Mouse (Mus musculus): ENCODE measurements around the gene Lrrc45. TPM values are rescaled to one million over a fixed set of nuclear protein-coding genes. Genes with fewer than 3 reads are reported as not detected.

The Lrrc45 gene
- polyA plus RNA-seq, 1 experiment, result 33.5 TPM

DNA sequence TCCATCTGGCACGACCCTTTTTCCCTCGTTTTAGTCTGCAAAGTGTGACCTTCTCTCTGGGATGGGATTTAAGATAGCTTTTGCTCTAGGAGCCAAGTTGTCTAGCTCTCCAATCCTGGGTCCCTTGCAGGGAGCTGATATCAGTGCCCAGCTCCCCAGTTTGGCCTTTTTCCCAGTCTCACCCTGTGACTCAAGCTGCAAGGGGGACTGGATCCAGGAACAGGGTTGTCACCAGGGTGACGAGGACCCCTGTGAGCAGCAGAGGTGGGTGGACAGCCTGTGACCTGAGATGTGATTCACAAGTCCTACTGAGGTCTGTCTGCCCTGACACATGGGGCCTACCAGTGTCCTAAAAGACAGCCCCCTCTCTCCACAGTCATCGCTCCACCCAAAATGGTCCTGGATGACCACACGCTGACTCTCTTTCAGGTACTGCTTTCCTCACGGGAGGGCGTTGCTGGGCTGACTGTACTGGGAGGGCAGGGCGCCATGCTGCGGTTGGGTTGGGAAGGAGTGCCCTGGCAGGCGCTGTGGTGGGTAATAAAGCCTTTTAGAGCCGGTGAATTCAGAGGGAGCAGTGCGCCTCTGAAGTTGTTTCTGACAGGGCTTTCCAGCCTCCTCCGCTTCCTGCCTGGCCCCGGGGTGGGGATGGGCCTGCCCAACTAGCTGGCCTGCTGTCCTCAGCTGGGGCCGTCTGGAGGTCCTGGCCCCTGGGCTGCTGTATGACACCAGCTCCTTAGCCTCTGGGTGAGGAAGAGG, 9.8 kb upstream of the Lrrc45 start:
- TF ChIP-seq CTCF (IDR thresholded peaks at IDR 0.05; ENCODE audit: extremely low read depth, insufficient read depth, insufficient read length, insufficient replicate concordance) (no peak), POLR2A (IDR thresholded peaks at IDR 0.05; ENCODE audit: low read depth, low read length) (no peak)
- H3K27ac ChIP-seq (ENCODE audit: insufficient read depth, low read length), result no peak overlapping the region
- no peaks in the 10 kb centered on the region for H3K4me1 ChIP-seq (ENCODE audit: control insufficient read depth, insufficient read depth, insufficient read length)
- 89% methylated on average over 15 of the region's 15 CpGs for WGBS
- H3K27me3 ChIP-seq (ENCODE audit: control insufficient read depth, insufficient read depth, low read length), result no peaks in the 10 kb centered on the region
- peaks cover 17% of the 10 kb centered on the region; the same call in 1 of the 2 replicates for H3K36me3 ChIP-seq (ENCODE audit: control insufficient read depth, insufficient read depth, low read length)
- DNase-seq (ENCODE audit: low read depth in 1 of 2, low spot score in 2 of 2), result no peak
- no peak overlapping the region for H3K4me3 ChIP-seq (ENCODE audit: extremely low read depth, insufficient read depth, insufficient read length)

DNA sequence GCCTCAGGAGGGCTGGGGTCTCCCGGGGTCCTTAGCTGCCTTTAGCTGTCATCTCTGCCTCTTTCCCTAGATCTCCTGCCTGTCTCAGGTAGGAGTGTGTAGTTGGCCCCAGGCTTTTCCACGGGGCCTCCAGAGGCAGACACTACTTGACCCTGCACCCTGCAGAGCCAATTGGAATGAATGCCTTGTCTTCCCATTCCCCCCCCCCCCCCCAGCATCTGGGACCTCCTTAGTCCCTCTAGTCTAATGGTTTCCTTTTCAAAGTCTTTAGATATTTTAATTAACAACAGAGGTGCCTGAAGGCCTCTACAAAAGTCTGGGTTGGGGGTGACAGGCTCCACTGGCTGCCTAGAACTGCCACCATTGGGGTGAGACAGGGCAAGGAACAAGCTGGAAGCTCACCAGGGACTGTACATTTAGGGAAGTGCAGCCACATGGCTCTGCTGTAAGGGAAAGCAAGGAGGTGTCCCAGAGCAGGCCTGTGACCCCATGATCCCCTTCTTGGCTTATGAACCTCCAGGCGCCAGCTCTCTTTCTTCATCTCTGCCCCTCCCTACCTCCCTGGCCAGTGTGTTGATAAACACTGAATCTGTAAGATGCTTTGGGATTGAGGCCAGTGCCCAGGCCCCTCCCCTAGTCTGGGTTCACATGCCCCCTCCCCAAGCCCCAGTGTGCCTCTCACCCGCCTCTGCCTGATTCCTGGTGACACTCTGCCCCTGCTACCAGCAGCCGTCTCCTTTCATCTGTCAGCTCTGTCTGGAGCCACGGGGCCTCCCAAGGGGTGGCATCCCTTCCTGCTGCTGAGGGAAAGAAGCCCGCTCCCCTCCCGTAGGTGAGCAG, 9.0 kb upstream of the Lrrc45 start:
- no peaks in the 10 kb centered on the region for H3K27me3 ChIP-seq (ENCODE audit: control insufficient read depth, insufficient read depth, low read length)
- no peak overlapping the region for H3K27ac ChIP-seq (ENCODE audit: insufficient read depth, low read length)
- 76% methylated on average over 8 of the region's 8 CpGs for WGBS
- no peaks in the 10 kb centered on the region for H3K4me1 ChIP-seq (ENCODE audit: control insufficient read depth, insufficient read depth, insufficient read length)
- TF ChIP-seq CTCF (IDR thresholded peaks at IDR 0.05; ENCODE audit: extremely low read depth, insufficient read depth, insufficient read length, insufficient replicate concordance), result no peak
- TF ChIP-seq POLR2A (IDR thresholded peaks at IDR 0.05; ENCODE audit: low read depth, low read length), result no peak
- no peak overlapping the region for H3K4me3 ChIP-seq (ENCODE audit: extremely low read depth, insufficient read depth, insufficient read length)
- DNase-seq (ENCODE audit: low read depth in 1 of 2, low spot score in 2 of 2), result no peak
- H3K36me3 ChIP-seq (ENCODE audit: control insufficient read depth, insufficient read depth, low read length), result peaks cover 17% of the 10 kb centered on the region; the same call in 1 of the 2 replicates

DNA sequence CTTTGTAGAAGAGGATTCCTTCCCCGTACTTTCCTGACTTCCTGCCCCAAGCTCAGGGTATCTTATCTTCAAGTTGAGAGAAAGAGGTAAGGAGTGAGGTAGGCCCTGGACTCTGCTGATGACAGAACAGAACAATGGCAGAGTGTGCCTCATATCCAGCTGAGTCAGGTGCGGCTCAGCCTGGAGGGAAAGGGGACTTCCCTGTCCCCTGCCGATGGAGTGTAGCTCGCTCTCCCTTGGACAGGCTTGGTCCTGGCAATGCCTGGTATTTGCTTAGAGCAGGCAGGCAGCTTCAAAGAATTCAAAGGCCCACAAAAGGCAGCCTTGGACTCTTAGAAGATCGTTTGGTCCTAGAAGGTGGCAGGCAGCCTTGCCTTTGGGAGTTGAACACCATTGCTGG, 7.6 kb upstream of the Lrrc45 start:
- Histone ChIP-seq H3K27ac (ENCODE audit: insufficient read depth, low read length) (no peak overlapping the region), H3K27me3 (ENCODE audit: control insufficient read depth, insufficient read depth, low read length) (no peaks in the 10 kb centered on the region), H3K4me1 (ENCODE audit: control insufficient read depth, insufficient read depth, insufficient read length) (no peaks in the 10 kb centered on the region), H3K4me3 (ENCODE audit: extremely low read depth, insufficient read depth, insufficient read length) (no peak overlapping the region), H3K36me3 (ENCODE audit: control insufficient read depth, insufficient read depth, low read length) (peaks cover 13% of the 10 kb centered on the region; the same call in 1 of the 2 replicates)
- TF ChIP-seq CTCF (IDR thresholded peaks at IDR 0.05; ENCODE audit: extremely low read depth, insufficient read depth, insufficient read length, insufficient replicate concordance), result no peak
- no peak for DNase-seq (ENCODE audit: low read depth in 1 of 2, low spot score in 2 of 2)
- 91% methylated on average over 5 of the region's 5 CpGs for WGBS

DNA sequence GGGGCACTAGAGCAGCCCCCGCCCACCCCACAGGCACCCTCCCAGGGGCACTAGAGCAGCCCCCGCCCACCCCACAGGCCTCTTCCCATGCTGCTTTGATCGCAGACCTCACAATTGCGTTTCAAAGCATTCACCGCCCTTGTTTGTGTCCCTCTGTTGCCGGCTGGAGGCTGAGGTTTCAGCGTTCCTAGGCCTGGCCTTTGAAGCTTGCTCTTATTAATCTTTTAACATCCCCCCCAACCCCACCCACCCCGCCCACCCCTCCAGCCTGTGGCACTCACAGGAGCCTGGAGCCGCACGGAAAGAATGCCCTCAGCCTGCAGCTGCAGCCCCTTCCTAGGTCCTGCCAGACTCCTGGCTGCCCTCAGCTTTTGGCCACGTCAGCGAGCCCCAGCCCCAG, 6.5 kb upstream of the Lrrc45 start:
- H3K27ac ChIP-seq (ENCODE audit: insufficient read depth, low read length), result no peak overlapping the region
- H3K27me3 ChIP-seq (ENCODE audit: control insufficient read depth, insufficient read depth, low read length), result no peaks in the 10 kb centered on the region
- WGBS, result 89% methylated on average over 12 of the region's 12 CpGs
- no peaks in the 10 kb centered on the region for H3K4me1 ChIP-seq (ENCODE audit: control insufficient read depth, insufficient read depth, insufficient read length)
- H3K36me3 ChIP-seq (ENCODE audit: control insufficient read depth, insufficient read depth, low read length), result peaks cover 9% of the 10 kb centered on the region; the same call in 1 of the 2 replicates
- TF ChIP-seq POLR2A (IDR thresholded peaks at IDR 0.05; ENCODE audit: low read depth, low read length), result no peak
- no peak for TF ChIP-seq CTCF (IDR thresholded peaks at IDR 0.05; ENCODE audit: extremely low read depth, insufficient read depth, insufficient read length, insufficient replicate concordance)
- no peak overlapping the region for H3K4me3 ChIP-seq (ENCODE audit: extremely low read depth, insufficient read depth, insufficient read length)
- no peak for DNase-seq (ENCODE audit: low read depth in 1 of 2, low spot score in 2 of 2)

DNA sequence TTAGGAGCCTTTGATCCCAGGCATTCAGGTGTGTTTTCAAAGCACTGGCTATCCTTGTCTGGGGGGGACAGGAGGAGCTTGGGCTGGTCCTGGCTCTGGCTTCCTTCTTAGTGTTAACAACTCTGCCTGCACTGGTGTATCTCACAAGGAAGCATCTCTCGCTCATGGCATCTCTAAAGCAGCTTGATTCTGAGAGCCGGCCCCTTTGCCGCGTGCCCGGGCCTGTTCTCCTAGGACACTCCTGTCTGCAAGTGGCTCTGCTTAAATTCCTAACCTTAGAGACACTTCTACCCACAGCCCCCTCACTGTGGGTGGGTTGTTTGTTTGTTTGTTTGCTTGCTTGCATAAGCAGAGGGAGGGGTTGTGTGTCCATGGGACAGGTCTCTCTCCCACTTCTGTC, 5.8 kb upstream of the Lrrc45 start:
- TF ChIP-seq CTCF (IDR thresholded peaks at IDR 0.05; ENCODE audit: extremely low read depth, insufficient read depth, insufficient read length, insufficient replicate concordance) (no peak), POLR2A (IDR thresholded peaks at IDR 0.05; ENCODE audit: low read depth, low read length) (no peak)
- Histone ChIP-seq H3K4me3 (ENCODE audit: extremely low read depth, insufficient read depth, insufficient read length) (no peak overlapping the region), H3K27me3 (ENCODE audit: control insufficient read depth, insufficient read depth, low read length) (no peaks in the 10 kb centered on the region), H3K27ac (ENCODE audit: insufficient read depth, low read length) (no peak overlapping the region), H3K36me3 (ENCODE audit: control insufficient read depth, insufficient read depth, low read length) (peaks cover 6% of the 10 kb centered on the region; the same call in 1 of the 2 replicates), H3K4me1 (ENCODE audit: control insufficient read depth, insufficient read depth, insufficient read length) (no peaks in the 10 kb centered on the region; the same call in 1 of the 2 replicates)
- WGBS, result 91% methylated on average over 5 of the region's 5 CpGs
- DNase-seq (ENCODE audit: low read depth in 1 of 2, low spot score in 2 of 2), result no peak

DNA sequence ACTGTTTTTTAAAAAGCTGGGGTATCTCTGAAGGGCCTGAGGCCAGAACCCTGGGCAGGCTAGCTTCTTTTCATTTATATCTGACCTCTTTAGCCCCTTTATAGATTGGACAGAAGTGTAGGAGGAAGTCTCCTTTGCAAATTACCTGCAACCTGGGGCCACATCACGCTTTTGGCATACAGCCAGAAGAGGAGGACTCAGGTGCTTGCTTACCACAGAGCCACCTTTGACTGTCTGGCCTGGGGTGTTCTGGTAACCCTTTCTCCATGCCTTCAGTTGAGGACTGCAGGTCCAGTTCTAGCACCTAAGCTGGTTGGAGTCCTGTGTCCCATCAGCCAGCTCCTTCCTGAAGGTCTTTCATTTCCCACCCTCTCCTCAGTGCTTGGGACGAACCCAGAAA, 4.2 kb upstream of the Lrrc45 start:
- H3K4me1 ChIP-seq (ENCODE audit: control insufficient read depth, insufficient read depth, insufficient read length), result peaks cover 4% of the 10 kb centered on the region; the same call in 1 of the 2 replicates
- TF ChIP-seq CTCF (IDR thresholded peaks at IDR 0.05; ENCODE audit: extremely low read depth, insufficient read depth, insufficient read length, insufficient replicate concordance), result no peak
- TF ChIP-seq POLR2A (IDR thresholded peaks at IDR 0.05; ENCODE audit: low read depth, low read length), result no peak
- 0 out of 2 replicates have a peak, but pooled peaks cover 3% of the 10 kb centered on the region for H3K36me3 ChIP-seq (ENCODE audit: control insufficient read depth, insufficient read depth, low read length)
- no peaks in the 10 kb centered on the region for H3K27me3 ChIP-seq (ENCODE audit: control insufficient read depth, insufficient read depth, low read length)
- no peak overlapping the region for H3K4me3 ChIP-seq (ENCODE audit: extremely low read depth, insufficient read depth, insufficient read length)
- 93% methylated on average over 2 of the region's 2 CpGs for WGBS
- no peak for DNase-seq (ENCODE audit: low read depth in 1 of 2, low spot score in 2 of 2)
- no peak overlapping the region for H3K27ac ChIP-seq (ENCODE audit: insufficient read depth, low read length)

All from spleen, adult 2 months (tissue).